Mouse (Mus musculus) retina, postnatal 7 days (tissue): Measurements from ENCODE around the gene Hlf.

Source experiments
- DNase-seq: peaks from one replicate; pipeline ENCODE4 v3.0.0-alpha.2; 2012; ENCODE audit warnings: low read depth, low spot score

Hlf gene

DNA sequence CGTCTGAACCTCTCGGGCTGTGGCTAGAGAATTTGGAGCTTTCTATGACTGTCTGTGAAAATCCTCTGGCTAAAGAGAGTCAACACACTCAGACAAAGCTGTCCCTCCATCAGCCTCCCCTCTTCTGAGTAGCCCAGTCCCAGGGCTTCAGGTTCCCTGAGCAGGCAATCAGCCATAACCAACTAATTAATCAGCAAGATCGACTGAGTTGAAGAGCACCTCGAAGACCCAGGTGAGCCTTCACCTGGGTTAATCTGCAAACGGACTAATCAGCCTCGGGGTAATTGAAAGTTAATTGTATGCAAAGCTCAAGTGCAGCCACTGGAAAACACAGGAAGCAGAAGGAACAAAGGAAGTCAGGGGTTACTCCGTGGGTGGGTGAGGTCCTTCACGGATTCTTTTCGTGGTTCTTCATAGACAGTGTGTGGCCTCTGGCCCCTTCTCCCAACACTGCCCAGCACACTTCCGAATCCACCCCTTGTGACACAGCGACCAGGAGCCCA lies 19.9 kb downstream of the Hlf start:
- DNase-seq, result no peak

DNA sequence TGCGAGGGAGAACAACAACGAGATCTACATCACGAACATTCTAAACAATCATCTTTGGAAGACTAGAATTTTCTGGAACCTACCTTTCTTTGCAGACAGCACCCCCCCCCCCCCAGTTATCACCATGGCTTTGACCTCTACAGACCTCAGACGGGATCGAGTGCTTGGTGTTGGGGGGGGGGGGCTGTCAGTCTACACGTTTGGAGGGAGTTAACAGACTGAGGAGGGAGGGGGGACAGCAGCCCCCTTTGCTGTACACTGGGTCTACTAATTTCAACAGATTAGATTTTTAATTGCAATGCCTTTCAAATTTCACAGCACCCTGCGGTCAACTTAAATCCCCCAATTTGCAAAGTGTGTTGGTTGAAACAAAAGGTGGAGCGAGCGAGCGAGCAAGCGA lies 20.3 kb downstream of the Hlf start:
- DNase-seq, result no peak

DNA sequence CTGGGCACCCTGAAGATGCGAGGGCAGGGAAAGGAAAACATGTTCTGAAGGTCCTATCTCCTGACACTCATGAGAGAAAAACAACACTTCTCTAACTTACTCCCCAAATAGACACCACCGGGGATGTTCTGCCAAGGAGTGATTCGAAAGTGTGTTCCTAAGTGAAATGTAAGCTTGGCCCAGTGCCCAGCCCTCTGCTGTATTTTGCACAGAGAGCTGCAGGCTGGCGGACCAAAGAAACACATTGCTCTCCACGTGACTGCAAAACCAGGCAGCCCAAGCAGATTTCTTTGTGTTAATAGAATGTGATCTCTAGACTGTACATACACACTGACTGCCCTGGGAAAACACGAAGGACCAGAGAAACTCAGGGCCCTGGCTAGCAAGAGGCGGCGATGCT lies 21.1 kb downstream of the Hlf start:
- DNase-seq, result no peak

DNA sequence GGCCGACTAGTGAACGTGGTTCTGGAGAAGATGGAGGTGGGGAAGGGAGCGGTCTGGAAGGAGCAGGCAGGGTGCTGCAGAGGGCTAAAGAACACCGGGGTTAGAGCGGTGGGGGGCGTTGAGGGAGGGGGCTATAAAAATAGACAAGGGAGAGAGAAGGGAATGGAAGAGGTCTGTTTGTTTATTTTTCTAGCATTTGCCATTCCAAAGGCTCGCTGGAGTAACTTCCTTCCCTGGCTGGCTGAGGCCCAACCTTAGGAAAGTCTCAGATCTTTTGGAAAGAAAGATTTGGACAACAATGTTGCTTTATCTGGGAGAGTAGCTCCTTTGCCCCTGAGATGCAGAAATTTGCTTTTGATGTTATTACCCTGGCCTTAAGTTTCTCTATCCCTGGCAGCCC lies 21.6 kb downstream of the Hlf start:
- DNase-seq, result no peak

DNA sequence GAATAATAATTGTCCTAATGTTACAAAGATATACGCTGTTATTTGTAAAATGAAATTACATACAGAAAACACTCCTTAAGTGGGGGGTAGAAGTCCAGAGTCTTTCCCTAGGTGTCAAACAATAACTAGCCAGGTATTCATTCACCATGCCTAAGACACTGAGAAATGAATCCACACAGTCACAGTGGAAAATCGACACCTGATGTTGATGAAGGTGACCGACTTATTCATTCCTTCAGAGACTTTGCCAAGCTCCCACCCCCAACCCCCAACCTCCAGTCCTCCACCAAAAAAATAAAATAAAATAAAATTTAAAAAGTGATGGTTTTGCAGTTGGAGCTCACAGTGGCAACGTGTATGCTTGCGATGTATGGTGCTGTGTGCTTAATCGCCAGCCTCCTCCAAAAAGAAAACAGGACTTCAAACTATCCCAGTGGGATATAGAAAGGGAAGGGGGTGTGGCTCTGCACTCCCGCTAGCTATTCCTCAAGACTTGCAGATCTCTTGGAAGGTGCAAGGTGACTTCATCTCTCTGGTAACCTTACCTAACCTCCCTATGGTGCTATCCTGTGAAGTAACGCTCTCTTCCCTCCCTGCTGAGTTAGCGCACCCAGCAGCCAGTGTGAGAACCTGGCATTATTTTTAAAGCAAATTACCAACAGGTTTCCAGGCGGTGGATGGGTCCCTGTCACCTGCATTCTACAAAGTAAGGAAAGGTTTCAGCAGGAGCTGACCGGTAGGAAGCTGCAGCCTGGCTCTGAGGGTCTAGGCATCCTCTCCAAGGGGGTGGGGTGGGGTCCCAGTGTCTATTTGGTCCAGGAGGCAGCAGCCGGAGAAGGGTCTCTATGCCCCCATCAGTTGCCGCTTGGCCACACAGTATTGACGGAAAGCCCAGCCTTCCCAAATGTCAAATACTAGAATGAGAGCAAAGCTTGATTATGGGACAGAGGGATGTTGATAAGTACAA lies 22.5 kb downstream of the Hlf start:
- no peak for DNase-seq

DNA sequence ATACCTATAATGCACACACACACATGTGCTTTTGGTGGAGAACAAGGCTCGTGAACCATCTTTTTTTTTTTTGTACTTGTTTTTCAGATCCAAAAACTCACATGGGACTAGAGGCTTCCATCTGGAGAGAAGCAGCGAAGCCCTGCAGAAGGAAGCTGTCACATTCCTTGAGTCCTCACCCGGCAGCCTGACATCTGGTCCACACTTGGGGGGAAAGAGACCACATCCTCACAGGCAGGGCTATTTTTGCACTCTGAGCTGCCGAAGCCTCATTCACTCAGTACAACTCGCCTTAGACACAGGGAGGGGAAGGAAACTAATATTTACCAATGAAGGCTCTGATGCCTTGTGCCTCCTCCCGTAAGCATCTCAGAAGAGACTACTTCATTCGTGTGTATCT lies 25.8 kb downstream of the Hlf start:
- DNase-seq, result no peak

DNA sequence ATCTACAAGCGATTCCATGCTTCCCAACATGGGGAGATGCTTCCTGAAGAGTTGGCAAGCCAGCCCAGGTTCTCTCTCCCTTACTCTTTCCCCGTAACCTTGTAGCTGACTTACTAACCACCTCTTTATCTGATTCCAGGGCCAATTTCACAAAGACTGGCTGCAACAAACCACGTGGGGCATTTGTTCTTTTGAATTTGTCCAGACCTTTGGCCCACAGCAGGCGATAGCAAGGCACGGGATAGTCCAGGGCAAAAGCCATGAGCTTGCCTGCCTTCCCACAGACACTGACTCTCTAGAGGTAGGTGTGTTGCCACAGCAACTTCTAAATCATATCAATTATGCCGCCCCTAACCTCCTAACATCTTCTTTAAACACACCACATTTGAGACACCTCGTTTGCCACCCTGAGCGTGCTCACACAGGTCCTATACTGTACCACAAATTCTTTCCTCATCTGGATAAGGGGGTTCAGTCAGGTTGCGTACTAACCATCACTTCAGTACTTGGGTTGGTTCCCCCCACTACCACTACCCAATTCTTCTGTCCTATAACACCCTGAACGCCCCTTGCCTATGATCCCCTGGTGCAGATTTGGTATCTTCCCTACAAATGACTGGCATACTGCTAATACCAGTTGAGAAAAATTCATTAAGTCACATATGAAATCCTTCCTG lies 26.7 kb downstream of the Hlf start:
- DNase-seq, result no peak

DNA sequence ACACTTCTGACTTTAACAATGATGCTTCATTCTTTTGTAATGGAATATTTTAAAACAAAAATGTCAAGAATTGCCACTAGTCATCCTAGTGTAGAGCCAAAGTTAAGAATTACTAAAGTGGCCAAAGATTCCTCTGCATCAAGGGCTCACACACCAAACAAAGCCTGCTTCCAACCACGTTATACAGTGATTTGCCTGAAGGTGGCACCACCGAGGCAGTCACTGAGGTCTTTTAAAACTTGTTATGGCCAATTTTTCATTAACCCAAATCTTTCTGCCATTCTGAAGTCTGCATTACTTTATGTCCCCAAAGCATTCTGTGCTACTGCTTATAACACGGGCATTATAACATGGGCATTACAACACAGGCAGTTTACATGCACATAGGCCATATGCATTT lies 27.3 kb downstream of the Hlf start:
- DNase-seq, result no peak

DNA sequence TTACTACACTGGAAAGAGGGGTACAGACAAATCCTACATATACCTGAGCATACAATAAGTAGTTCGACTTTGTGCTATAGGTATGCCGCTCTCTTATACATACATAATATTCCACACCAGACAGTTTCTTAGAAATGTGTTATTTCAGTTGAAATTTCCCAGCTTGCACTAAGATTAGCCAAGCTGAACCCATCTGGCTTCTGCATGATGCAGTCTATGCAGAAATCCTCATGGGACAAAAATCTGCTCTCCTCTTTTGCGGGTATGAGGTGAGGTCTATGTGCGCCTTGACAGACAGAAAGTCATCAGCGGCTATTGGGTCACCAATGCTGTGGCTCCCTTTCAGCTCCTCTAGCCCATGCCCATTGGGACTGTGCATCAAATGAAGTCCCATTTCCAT lies 30.2 kb downstream of the Hlf start:
- no peak for DNase-seq

DNA sequence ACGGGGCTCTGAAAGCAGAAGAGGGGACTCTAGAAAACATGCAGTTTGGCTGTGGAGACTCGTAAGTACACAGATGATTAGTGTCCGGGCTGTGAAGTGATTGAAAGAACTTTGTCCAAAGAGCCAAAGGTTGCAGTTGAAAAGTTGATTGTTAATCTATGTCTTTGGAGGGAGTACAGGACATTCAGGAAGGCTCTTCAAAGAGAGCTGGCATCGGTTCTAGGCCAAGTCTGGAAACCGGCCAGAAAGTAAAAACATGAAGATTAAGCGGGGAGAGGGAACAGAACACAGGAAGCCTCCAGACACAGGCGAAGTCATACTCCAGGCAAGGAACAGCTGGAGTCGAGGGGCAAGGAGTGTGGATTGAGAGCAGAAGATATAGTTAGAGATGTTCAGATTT lies 32.6 kb downstream of the Hlf start:
- DNase-seq, result no peak

DNA sequence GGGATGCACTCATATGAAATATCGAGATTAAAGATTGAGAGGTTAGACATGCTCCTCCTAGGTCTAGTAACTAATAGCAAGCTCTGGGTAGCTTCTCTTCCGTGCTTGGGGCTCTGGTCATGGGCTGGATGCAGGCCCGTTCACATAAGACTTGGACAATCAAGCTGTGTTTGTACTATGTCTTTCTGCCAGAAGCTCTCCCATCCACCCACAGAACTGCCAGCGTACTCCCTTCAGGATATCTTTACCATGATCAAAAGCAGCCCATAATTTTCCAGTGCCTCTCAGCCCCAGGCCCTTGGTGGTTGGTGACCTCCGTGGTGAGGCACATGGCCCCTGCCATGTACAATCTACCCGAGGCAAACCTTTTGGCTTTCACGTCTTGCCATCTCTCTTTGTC lies 33.3 kb downstream of the Hlf start:
- no peak for DNase-seq

DNA sequence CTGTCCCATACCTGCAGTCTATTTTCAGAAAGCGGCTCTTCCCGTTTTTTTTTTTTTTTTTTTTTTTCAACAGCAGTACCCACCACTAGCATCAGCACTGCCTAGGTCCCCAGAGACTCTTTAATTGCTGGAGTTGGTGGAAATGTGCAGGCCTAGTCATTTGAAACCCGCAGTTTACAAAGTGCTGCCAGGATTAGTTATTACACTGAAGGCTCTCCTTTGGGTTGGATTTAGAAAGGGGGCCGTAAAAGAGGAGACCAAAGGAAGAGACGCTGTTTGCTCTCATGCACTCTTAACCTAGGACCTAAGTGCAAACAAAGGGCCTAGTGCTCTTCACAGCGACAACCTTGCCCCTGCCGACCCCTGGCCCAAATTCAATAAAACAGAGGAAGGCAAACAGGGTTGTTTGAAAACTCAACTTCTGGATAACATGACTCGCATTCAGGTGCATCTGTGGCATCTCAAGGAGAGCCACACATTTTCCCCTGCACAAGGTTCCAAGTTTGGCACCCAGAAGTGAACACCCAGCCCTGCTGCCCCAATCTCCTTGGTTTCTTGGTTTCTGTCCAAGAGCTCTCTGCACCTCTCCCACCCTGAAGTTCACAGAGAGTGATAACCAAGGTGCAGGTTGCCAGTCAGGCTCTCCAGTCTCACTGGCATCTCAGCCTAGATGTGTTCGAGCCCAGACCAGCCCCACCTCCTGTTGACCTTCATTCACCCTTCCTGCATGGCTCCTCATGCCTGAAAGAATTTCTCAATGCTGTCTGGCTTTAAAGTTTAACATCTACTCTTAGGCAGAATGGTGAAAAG lies 34.0 kb downstream of the Hlf start:
- DNase-seq, result no peak

DNA sequence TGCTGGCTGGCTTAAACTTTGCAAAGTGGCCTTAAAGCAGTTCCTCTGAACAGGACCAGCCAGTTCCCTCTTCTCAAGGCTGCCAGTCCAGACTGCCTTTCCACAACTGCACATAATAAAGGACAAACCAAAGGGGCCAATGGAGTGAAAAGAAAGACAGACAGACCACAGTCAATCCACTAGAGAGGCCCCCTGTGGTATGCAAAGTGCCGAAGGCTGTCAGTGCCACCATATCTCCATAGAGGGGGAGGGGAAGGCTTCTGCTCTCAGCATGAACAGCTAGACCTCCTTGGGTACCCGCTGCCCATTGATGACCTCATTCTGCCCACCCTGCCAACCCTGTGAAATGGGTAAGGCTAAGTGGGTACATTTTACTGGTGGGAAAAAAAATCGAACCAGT lies 34.7 kb downstream of the Hlf start:
- DNase-seq, result no peak

DNA sequence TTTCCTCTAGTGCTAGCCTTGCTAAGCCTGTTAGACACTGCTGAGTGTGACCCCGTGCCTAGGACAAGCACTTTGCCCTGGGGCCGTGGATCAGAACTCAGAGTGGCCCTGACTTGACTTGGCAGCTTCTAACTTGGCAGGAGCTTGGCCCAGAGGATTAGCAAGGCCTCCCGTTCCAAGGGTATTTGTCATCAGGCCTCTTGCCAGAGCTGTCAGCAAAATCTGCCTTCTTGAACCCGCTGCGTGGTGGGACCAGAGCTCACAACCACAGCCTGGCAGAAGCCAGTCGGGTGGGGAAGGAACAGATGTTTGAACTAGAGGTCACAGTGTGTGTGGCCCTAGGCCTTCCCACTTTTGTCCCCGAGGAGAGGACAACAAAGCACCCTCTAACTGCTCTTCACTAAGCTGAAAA lies 35.4 kb downstream of the Hlf start:
- DNase-seq, result no peak

DNA sequence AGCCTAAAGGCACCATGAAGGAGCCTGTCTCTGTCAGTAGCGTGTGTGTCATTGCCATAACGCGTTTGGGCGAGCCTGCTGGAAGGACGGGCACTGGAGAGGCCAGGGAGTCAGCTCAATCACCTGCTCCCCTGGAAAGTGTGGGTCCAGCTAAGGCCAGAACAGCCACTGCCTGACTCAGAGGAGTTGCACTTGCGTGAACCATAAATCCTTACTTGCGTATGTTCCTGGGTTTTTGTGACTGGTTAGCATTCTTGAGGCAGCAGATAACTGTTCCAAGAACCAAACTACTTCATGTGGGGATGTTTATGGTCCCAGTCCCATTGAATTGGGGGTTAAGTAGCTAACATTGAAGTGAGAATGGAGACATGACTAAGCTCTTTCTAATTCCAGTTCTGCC lies 38.0 kb downstream of the Hlf start:
- DNase-seq, result no peak

DNA sequence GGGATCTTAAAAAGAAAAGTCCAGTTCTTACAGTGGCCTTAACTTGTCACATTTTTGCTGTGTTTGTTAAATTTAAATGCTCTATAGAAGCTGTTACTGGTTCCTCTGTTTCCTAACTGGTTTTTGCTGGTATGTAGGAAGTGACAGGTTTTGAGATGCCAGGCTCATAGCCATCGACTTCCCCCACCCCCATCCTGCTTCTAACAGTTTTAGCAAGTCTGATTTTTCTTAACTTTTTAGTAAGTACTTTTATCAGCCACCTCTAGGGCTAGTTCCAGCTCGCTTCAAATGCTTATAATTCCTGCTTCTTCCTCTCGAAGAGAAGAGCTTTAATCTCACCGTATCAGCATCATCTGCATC lies 40.6 kb downstream of the Hlf start:
- no peak for DNase-seq

DNA sequence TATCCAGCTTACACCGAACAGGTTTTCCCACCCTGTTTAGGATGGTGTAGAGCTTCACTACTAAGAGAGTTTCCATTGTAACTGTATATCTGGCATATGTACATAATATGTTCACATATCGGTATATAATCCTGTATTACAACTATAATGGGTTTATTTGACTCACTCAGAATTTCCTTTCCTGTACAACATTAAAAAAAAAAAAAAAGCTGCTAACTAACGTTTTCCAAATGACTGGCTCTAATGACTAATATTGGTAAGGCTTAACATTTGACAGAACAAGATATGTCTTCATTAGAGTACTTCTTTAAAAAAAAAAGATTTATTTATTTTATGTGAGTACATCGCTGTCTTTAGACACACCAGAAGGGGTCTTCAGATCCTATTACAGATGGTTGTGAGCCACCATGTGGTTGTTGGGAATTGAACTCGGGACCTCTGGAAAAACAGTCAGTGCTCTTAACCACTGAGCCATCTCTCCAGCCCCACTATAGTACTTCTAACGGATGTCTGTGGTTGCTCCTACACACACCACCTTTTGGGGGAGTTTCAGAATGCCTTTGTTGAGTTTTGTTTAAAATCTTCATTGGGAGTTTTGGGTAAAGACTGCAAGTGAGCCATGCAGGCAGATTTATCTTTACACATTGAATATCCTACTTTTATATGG lies 41.1 kb downstream of the Hlf start:
- DNase-seq, result no peak

DNA sequence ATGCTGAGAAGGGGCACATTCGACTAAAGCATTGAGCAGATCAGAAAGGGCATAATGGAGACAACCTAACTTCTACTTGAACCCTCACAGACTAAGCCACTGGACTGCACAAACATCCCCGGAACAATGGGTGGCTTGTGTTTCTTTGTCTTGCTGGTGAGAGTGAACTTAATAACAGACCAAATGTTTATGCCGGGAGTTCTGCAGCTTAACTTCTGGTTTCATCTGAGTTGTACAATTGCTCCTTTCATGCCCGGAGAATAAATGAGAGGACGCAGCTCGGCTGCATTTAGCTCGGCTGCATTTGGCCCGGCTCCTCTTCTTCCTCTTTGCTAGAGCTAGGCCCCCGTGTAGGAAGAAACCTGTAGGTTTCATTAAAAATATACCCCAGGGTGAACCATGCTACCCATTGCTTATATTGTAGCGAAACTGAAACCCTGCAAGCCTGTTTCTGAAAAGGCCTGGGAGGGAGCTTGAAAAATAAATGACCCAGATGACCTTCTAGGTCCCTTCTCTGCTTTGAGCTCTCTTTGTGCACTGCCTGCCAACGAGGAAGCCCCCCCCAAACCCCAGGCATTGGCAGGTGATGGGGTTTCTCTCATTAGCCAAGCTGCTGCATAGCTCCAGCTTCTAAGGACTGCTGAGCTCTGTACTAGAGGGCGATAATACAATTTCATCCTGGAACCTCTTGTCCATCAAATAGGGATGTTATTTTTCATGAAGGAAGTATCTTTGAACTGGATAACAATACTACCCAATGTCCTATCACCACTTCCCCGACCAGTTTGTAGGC lies 42.8 kb downstream of the Hlf start:
- no peak for DNase-seq

DNA sequence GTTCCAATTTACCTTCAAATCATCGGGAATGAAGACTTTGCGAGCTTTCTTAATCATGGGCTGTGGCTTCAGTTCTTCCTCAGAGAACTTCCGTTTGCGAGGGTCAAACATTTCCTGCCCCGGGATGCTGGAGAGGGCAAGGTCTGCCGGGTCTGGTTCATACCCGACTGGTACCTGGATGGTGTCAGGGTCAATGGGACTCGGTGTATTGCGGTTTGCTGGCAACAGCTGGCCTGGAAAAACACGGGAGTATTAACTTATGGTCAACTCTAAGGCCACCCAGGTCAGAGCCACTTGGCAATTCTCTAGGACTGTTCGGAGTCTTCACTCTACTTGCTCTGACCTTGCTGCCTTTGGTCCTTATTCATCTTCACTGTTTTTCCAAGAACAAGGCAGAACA lies 44.9 kb downstream of the Hlf start:
- no peak for DNase-seq

DNA sequence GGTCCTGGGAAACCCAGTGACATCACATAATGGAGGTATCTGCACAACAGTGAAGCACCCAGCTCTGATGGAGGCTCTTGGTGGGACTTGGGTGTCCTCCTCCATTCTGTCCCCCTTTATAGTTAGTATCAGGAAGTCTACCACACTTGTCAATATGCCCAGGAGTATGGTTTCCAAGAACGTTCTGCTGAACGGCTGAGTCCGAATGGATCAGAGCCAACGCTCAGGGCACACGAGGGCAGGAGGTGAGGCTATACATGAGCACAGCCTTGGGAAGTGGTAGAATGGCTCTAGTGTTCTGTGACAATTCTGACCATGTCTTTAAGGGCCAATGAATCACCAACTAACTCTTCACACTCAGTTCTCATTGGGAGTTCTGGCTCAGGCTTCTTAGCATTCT lies 47.8 kb downstream of the Hlf start:
- no peak for DNase-seq

DNA sequence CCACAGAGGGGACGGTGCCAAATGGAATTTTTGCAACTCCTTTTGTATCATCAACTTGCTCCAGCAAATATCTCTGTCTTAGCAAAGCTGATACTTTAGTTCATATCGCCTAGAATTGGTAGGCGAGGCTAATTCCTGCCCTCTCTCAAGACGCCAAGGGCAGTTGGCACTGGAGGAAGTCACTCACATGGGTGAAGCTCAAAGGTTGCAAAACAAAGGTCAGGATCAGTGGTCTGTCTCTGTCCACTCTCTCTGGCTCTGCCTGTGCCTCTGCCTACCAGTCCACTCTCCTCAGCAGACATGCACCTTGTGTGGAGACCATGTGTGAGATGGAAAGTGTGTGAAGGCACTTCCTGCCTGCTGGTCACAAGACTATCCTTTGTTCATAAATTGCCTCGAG lies 48.4 kb downstream of the Hlf start:
- no peak for DNase-seq
